Mouse (Mus musculus) hindbrain, embryonic 10.5 days (tissue): ENCODE results near the gene Riox2. TPM values are rescaled to one million over a fixed set of nuclear protein-coding genes. Genes with fewer than 3 reads are reported as not detected.

Experiments used
- DNase-seq: peaks from one replicate; pipeline ENCODE4 v3.0.0-alpha.2; 2017; ENCODE audit warnings: low spot score
- H3K27ac ChIP-seq: fragments of 300-500 bp; sonication (generic); 2 replicates; pipeline ENCODE4 v1.5.1; 2016; ENCODE audit warnings: mild to moderate bottlenecking, moderate library complexity
- H3K27me3 ChIP-seq: fragments of 300-500 bp; sonication (generic); 2 replicates; pipeline ENCODE4 v1.6.1; 2016; ENCODE audit warnings: mild to moderate bottlenecking; ENCODE audit not compliant: poor library complexity, insufficient read depth, severe bottlenecking
- H3K36me3 ChIP-seq: fragments of 300-500 bp; sonication (generic); 2 replicates; pipeline ENCODE4 v1.6.1; 2016; ENCODE audit warnings: mild to moderate bottlenecking, moderate library complexity
- H3K4me1 ChIP-seq: fragments of 300-500 bp; sonication (generic); replicated peaks from 2 replicates; pipeline ENCODE4 v1.6.1; 2016; ENCODE audit warnings: mild to moderate bottlenecking
- H3K4me3 ChIP-seq: fragments of 300-500 bp; sonication (generic); 2 replicates; pipeline ENCODE4 v1.5.1; 2016; ENCODE audit warnings: mild to moderate bottlenecking, moderate library complexity
- H3K9me3 ChIP-seq: fragments of 300-500 bp; sonication (generic); 2 replicates; pipeline ENCODE4 v1.6.1; 2016; ENCODE audit warnings: mild to moderate bottlenecking, moderate library complexity
- WGBS: fragments of 180-500 bp; shearing (Covaris S2); methylation state at CpG from one replicate; pipeline ENCODE4 v1.1.7; 2016; 5-methylcytosine and 5-hydroxymethylcytosine counted together
- polyA plus RNA-seq: library from polyadenylated mRNA; unstranded; fragments of >200 nt; fragmentation: Nextera tagmentation; extraction: Ambion mirVana; gene quantifications from 2 replicates; pipeline ENCODE4 v1.2.1, GENCODE M21; 2016

Gene Riox2
- polyA plus RNA-seq, 1 experiment from 2014 or later = 24.9 TPM

DNA sequence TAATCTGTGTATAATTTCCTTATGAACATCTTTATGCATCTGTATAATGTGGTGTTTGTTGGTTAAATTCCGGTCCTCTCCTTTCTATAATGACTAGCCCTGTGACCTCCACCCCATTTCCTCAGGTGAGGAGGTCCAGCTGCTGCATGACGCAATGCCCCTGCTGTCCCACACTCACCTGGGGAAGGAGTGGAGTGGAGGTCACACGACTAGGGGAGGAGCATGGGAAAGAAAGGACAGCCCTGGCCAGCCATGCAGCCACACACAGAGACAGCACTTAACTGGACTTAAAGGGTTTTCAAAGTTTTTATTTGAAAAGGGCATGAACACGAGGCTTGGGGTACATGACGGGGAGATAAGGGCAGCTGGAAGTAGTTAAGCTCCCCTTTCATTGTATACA is 59.7 kb downstream of the Riox2 start:
- no peak overlapping the region for H3K4me3 ChIP-seq
- 83% methylated on average over 5 of the region's 5 CpGs for WGBS
- H3K27ac ChIP-seq = no peak overlapping the region
- H3K27me3 ChIP-seq = no peaks in the 10 kb centered on the region
- no peaks in the 10 kb centered on the region for H3K4me1 ChIP-seq
- DNase-seq = no peak
- no peaks in the 10 kb centered on the region for H3K9me3 ChIP-seq
- peaks cover 27% of the 10 kb centered on the region for H3K36me3 ChIP-seq

GRCm38 (mm10) chr16:59532561-59532960 is 61.0 kb downstream of the Riox2 start:
- Histone ChIP-seq H3K9me3 (no peaks in the 10 kb centered on the region), H3K27me3 (no peaks in the 10 kb centered on the region), H3K4me1 (no peaks in the 10 kb centered on the region), H3K27ac (no peak overlapping the region), H3K36me3 (peaks cover 40% of the 10 kb centered on the region), H3K4me3 (no peak overlapping the region)
- WGBS = 45% methylated on average over 3 of the region's 3 CpGs
- DNase-seq = no peak

DNA sequence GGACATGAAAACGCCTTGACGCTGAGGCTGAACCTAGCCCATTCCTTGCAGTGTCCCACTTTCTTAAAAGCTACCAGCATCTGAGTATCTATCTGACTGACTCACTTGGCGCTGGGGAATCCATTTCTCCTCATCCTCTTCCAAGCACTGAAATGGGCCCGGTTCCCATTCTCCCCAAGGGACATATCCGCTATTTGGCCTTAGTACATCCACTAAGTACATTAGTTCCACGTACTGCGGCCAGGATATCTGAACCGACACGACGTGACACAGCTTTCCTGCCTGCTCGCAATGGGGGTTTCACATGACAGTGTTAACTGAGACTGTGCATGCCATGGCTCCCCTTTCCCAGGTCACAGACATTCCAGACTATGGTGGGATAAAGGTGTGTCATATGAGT is 62.8 kb downstream of the Riox2 start:
- Histone ChIP-seq H3K9me3 (no peaks in the 10 kb centered on the region), H3K27me3 (no peaks in the 10 kb centered on the region), H3K27ac (no peak overlapping the region), H3K4me3 (no peak overlapping the region), H3K4me1 (no peaks in the 10 kb centered on the region), H3K36me3 (peaks cover 38% of the 10 kb centered on the region)
- WGBS = 87% methylated on average over 11 of the region's 11 CpGs
- no peak for DNase-seq

GRCm38 (mm10) chr16:59535673-59536072 is 64.1 kb downstream of the Riox2 start:
- Histone ChIP-seq H3K27ac (no peak overlapping the region), H3K36me3 (peaks cover 27% of the 10 kb centered on the region), H3K27me3 (no peaks in the 10 kb centered on the region), H3K4me3 (no peak overlapping the region), H3K9me3 (no peaks in the 10 kb centered on the region), H3K4me1 (no peaks in the 10 kb centered on the region)
- 84% methylated on average over 5 of the region's 5 CpGs for WGBS
- DNase-seq = no peak

DNA sequence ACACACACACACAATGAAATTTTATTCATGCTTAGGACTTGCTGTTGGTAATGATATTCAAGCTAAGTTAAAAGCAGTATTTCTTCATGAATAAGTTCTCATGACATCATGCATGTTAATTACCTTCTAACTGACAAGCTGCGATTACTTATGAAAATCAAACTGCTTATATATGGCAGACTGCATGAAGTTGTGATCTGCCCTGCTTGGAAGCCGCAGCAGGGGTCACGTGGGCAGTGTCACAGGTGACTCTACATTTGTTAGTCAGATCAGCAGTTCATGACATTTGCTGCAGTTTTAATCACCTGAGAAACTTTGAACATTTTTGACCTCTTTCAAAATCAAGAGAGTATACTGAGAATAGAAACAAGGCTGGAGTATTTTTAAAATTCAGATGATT is 69.4 kb downstream of the Riox2 start:
- Histone ChIP-seq H3K4me3 (no peak overlapping the region), H3K27ac (no peak overlapping the region), H3K27me3 (no peaks in the 10 kb centered on the region), H3K36me3 (peaks cover 20% of the 10 kb centered on the region), H3K4me1 (0 out of 2 replicates have a peak, but pooled peaks cover 7% of the 10 kb centered on the region), H3K9me3 (no peaks in the 10 kb centered on the region)
- DNase-seq = no peak
- WGBS = 85% methylated on average over 3 of the region's 3 CpGs

DNA sequence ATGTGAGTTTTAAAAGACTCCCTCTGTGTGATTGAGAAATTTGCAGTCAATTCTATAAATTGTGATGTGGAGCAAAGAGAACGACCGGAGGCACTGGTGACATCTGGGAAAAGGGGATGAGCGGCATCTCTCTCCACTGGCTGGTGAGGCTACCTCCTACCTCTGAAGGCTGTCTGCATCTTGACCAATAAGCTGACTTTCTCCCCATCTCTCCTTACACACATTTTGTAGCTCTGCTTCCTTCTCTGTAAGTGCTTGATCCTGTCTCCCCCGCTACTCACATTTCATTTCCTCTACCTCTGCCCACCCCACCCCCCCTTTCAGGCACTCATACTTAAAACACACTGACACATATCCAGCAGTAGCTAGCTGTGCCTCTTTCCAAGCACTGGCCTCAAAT is 69.8 kb downstream of the Riox2 start:
- Histone ChIP-seq H3K36me3 (peaks cover 16% of the 10 kb centered on the region), H3K27ac (no peak overlapping the region), H3K4me3 (no peak overlapping the region), H3K9me3 (no peaks in the 10 kb centered on the region), H3K4me1 (0 out of 2 replicates have a peak, but pooled peaks cover 7% of the 10 kb centered on the region), H3K27me3 (no peaks in the 10 kb centered on the region)
- no peak for DNase-seq
- WGBS = 81% methylated on average over 4 of the region's 4 CpGs

Other genes starting within 250 kb of the Riox2 start
- gene Olfr201, start 199.1 kb upstream of the Riox2 start, polyA plus RNA-seq = not detected in 2 replicates
- gene Olfr202, start 185.0 kb upstream of the Riox2 start, polyA plus RNA-seq = not detected in 2 replicates
- gene Olfr203, start 172.9 kb upstream of the Riox2 start, polyA plus RNA-seq = not detected in 2 replicates
- not detected in 2 replicates for gene Olfr204, start 153.5 kb upstream of the Riox2 start, polyA plus RNA-seq
- not detected in 2 replicates for gene Olfr205, start 140.6 kb upstream of the Riox2 start, polyA plus RNA-seq
- not detected in 2 replicates for gene Olfr206, start 122.5 kb upstream of the Riox2 start, polyA plus RNA-seq
- not detected in 2 replicates for gene Olfr209, start 107.8 kb upstream of the Riox2 start, polyA plus RNA-seq
- 0.05 and 0.10 TPM in 2 replicates for gene Gabrr3, start 64.4 kb upstream of the Riox2 start, polyA plus RNA-seq
- 5.5 and 6.5 TPM in 2 replicates for gene Crybg3, start 129.2 kb downstream of the Riox2 start, polyA plus RNA-seq
- 49.8 and 52.6 TPM in 2 replicates for gene Arl6, start 167.6 kb downstream of the Riox2 start, polyA plus RNA-seq